Mouse (Mus musculus) layer of hippocampus, adult 2 months (tissue): ENCODE measurements at regions not wholly inside any gene's neighbourhood (a gene's known extent, or its start where the extent isn't known, plus 50 kb on each side); places are given as distances from the start of the nearest gene placed in this dataset.

Experiments used
- DNase-seq, 2 experiments: peaks; one replicate each; pipeline ENCODE4 v3.0.0; 2022; ENCODE audit warnings: low spot score in 2 of 2
- H3K27ac ChIP-seq: fragments of 200-600 bp; 2 replicates; pipeline ENCODE4 v1.8.1; 2022
- H3K4me3 ChIP-seq: fragments of 200-600 bp; 2 replicates; pipeline ENCODE4 v1.8.1; 2022; ENCODE audit warnings: mild to moderate bottlenecking
- CTCF ChIP-seq: fragments of 200-600 bp; conservative IDR thresholded peaks from 2 replicates; pipeline ENCODE4 v1.8.1; 2022; ENCODE audit warnings: antibody characterized with exemption, mild to moderate bottlenecking, moderate library complexity

- no peak for DNase-seq
- no peak overlapping the region for H3K4me3 ChIP-seq
- no peak for TF ChIP-seq CTCF
- H3K27ac ChIP-seq, result no peak overlapping the region
Measured at GRCm38 (mm10) chr14:71251116-71251515, 651.5 kb upstream of the Fam160b2 start.

- Histone ChIP-seq H3K4me3 (no peak overlapping the region), H3K27ac (no peak overlapping the region)
- no peak for TF ChIP-seq CTCF
- no peak for DNase-seq
Measured at GRCm38 (mm10) chr14:71249387-71249965, 649.8 kb upstream of the Fam160b2 start.

GRCm38 (mm10) chr14:71248534-71248933 lies 648.9 kb upstream of the Fam160b2 start:
- H3K27ac ChIP-seq, result no peak overlapping the region
- no peak overlapping the region for H3K4me3 ChIP-seq
- DNase-seq, result no peak
- TF ChIP-seq CTCF, result no peak

- DNase-seq, result peak in 1 of 2 experiments; percentile 51
- H3K4me3 ChIP-seq, result no peak overlapping the region
- TF ChIP-seq CTCF, result no peak
- H3K27ac ChIP-seq, result no peak overlapping the region
Measured at GRCm38 (mm10) chr14:71241655-71242390, 642.2 kb upstream of the Fam160b2 start.

GRCm38 (mm10) chr14:71236192-71236591 lies 636.6 kb upstream of the Fam160b2 start:
- no peak for TF ChIP-seq CTCF
- no peak for DNase-seq
- H3K27ac ChIP-seq, result no peak overlapping the region
- H3K4me3 ChIP-seq, result no peak overlapping the region

DNA sequence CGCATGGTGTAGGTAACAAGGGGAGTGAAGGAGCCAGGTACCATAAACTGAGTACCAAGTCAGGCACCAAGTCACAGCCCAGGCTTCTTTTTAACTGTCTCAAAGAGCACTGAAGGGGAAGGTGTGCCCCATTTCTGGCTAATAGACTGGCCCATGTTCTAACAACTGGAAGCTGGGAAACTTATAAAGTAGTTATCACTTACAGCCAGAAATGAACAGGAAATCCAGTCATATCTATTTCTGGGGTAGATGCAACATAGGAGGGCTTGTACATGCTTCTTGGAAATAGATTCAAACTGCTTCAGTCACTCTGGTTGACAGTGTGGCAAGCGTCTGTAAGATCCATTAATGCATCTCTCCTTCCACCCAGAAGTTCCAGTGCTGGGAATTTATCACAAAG lies 635.3 kb upstream of the Fam160b2 start:
- no peak overlapping the region for H3K4me3 ChIP-seq
- DNase-seq, result no peak
- no peak overlapping the region for H3K27ac ChIP-seq
- no peak for TF ChIP-seq CTCF

DNA sequence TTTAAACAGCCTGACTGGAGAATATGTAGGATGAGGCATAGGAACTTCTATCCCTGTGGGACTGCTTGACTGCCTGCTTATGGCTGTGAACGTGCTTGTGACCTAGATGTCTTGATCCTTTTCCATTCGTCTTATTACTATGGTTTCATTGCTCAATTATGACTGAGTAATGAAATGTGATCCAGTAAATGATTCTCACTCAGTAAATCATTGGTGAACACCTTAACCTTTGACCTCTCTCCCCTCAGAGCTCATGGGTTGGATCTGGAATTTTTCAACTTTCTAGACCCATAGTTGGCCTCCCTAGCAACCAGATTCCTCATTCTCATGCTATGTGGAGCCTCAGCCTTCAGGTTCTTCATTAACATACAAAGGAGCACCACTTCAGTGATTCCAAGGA lies 634.6 kb upstream of the Fam160b2 start:
- H3K27ac ChIP-seq, result no peak overlapping the region
- no peak for TF ChIP-seq CTCF
- no peak overlapping the region for H3K4me3 ChIP-seq
- DNase-seq, result no peak

- H3K27ac ChIP-seq, result no peak overlapping the region
- no peak overlapping the region for H3K4me3 ChIP-seq
- no peak for TF ChIP-seq CTCF
- DNase-seq, result no peak
Measured at GRCm38 (mm10) chr14:71231223-71231815, 631.7 kb upstream of the Fam160b2 start.

GRCm38 (mm10) chr14:71230484-71231188 lies 631.0 kb upstream of the Fam160b2 start:
- TF ChIP-seq CTCF, result no peak
- DNase-seq, result no peak
- Histone ChIP-seq H3K27ac (no peak overlapping the region), H3K4me3 (no peak overlapping the region)

DNA sequence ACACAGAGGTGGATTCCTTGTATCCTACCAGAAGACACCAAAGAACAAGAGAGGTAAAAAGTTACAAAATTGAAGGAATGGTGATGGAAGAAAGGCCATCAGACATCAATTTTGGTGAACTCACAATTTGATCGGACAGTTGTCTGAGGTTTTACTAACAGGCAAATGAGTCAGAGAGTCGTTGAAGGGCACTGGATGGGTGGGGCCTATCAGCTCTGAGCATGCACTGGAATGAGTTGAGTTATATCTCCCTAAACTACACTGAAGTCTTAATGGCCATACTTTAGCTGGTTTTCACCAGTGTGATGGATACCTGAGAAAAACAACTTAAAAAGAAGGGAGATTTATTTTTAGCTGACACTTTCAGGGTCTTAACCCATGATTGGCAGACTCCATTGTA lies 630.3 kb upstream of the Fam160b2 start:
- no peak for TF ChIP-seq CTCF
- H3K4me3 ChIP-seq, result no peak overlapping the region
- no peak for DNase-seq
- no peak overlapping the region for H3K27ac ChIP-seq

- no peak overlapping the region for H3K4me3 ChIP-seq
- no peak for DNase-seq
- H3K27ac ChIP-seq, result no peak overlapping the region
- TF ChIP-seq CTCF, result no peak
Measured at GRCm38 (mm10) chr14:71228894-71229446, 629.3 kb upstream of the Fam160b2 start.

DNA sequence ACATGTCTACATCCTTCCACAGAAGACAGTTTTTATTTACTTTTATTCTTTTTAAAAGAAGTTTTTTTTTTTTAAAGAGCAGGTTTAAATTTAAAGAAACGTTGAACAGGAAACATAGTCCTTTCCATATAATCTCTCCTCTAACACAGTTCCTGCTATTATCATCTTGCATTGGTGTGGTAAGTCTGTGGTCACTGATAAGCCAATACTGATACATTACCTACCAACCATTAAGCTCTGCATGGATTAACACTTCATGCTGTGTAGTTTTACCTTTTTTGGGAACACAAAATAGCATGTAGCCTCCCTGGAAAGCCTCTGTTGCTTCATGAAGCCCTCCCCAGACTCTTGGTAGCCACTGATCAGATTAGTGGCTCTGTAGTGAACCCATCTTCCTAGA lies 617.4 kb upstream of the Fam160b2 start:
- Histone ChIP-seq H3K27ac (no peak overlapping the region), H3K4me3 (no peak overlapping the region)
- no peak for TF ChIP-seq CTCF
- DNase-seq, result no peak

DNA sequence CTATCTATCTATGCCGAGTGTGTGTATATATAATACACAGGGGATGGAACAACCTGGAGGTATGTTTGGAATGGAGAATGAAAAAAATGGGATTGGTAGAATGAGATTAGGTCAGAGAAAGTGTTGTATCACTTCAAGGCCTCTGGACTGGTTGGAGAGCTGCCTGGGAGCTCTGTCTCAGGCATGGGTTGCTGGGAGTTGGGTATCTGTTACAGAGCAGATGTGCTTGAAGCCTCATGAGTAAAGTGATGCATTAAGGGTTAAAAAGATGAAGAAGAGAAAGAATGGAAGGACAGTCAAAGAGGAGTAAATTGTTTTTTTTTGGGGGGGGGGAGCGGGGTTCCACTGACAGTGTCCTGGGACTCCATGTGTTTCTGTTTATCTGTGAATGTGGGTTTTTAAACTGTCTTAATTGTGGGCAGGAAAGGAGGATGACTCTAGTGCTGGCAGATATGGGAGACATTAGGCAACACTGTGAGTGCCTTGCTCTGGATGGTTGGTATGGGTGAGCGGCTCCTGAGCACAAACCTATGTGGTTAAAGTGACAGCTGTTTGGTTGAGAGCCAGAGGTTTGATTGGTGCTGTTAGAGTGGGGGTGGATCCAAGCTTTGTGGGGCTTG lies 611.8 kb upstream of the Fam160b2 start:
- H3K4me3 ChIP-seq, result no peak overlapping the region
- no peak overlapping the region for H3K27ac ChIP-seq
- DNase-seq, result no peak
- no peak for TF ChIP-seq CTCF
